Mouse (Mus musculus) inflammation-experienced regulatory T-cells, adult 16 weeks (primary cell): Measurements from ENCODE around the gene Tnp1. TPM values are rescaled to one million over a fixed set of nuclear protein-coding genes. Genes with fewer than 3 reads are reported as not detected.

Source experiments
- polyA plus RNA-seq: library from polyadenylated mRNA; unstranded; fragments of 100-300 nt; shearing (Covaris generic); gene quantifications from one replicate; pipeline ENCODE4 v1.2.1, GENCODE M21; 2017

The Tnp1 gene
- not detected for polyA plus RNA-seq

DNA sequence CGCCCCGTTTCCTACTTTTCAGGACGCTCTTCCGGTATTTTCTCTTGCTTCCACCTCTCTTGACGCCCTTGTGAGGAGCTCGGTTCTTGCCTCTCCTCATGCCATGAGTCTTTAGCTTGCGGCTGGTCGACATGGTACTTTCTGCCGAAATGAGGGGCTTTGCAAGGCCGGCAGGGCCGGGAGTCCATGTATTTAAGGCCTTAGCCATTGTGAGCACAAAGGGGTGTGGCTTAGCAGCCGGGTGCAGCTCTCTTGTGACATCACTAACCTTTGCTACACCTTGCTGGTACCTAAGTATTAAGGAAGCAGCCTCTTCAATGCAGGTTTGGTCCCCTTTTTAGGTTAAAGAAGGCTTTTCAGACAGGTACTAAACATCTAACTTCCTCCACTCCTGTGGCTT is at the start of gene Tnp1:
Gene Tnp1, minus strand, starts transcription at position 179 of the 400 bp plus-strand sequence.

Other genes starting within 250 kb of the Tnp1 start
- gene Igfbp2, start 191.4 kb downstream of the Tnp1 start, polyA plus RNA-seq: not detected
- 0.05 TPM for gene Igfbp5, start 141.0 kb downstream of the Tnp1 start, polyA plus RNA-seq